Mouse (Mus musculus): ENCODE measurements around the gene Tmem50b.

- no peak for TF ChIP-seq GATA1 (IDR thresholded peaks at IDR 0.05; ENCODE audit: low read length)
- no peak for TF ChIP-seq TAL1 (IDR thresholded peaks at IDR 0.05; ENCODE audit: low read length)
These were observed 575 bp downstream of the Tmem50b start for GRCm38 (mm10) chr16:91596779-91597671.
